Mouse (Mus musculus): Measurements from ENCODE around the gene Ccn2.

GRCm38 (mm10) chr10:24581076-24581475 is 14.2 kb upstream of the Ccn2 start:
- TF ChIP-seq CTCF (IDR thresholded peaks at IDR 0.05), result no peak
- no peak for TF ChIP-seq EP300 (IDR thresholded peaks at IDR 0.05; ENCODE audit: insufficient read depth, low read depth, low read length)
- no peak for TF ChIP-seq POLR2A (IDR thresholded peaks at IDR 0.05; ENCODE audit: insufficient read depth, low read depth, low read length)
